Mouse (Mus musculus): ENCODE measurements around the gene Wbp2nl.

Gene Wbp2nl

DNA sequence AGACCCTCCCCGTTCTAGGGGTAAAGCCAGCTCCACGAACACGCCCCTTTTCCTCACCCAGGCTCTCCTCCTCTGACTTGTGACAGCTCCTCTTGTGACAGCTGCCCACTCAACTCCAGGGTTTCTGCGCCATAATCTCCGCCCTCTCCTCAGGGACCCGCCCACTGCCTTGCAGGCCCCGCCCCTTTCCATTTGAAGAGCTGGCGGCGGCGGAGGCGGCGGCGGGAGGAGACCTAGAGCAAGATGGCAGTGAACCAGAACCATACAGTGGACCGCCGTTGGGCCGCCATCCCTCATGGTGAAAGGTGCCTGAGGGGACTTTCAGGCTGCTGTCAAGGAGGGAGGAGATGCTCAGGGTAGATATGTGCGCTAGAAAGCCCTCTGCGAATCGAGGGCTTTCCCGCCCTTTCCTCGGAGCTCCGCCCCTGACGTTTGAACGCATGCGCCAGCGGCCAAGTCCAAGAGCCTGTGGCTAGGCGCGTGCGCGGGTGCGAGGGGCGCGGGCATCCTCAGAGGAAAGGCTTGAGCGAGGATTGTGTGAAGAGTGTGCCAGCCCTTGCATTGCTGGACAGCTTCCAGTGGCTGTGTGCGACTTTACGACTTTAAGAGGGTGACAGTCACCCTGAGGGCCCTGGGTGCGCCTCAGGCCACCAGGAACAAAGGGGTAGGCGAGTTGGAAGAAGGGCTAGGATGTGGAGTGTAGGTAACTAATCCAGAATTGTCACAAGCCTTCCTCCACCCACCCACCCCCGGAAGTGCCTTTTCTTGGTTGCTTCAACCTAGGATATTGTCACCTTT, at the start of gene Wbp2nl:
Wbp2nl (plus strand) TSS at position 191 of the 798 bp plus-strand sequence.
- no peak for DNase-seq

DNA sequence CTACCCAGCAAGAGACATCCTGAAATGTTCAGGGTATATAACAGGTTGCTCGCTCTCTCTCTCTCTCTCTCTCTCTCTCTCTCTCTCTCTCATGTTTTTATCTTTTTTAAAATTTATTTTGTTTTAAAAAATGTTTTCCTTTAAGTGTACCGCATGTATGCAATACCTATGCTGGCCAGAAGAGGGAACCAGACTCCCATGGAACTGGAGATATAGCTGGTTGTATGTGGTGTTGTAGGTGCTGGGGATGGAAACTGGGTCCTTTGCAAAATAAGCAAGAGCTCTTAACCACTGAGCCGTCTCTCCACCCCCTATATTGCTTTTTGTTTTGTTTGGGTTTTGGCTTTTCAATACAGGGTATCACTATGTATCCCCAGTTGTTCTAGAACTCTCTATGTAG, 47.2 kb upstream of the Wbp2nl start:
- DNase-seq = no peak

DNA sequence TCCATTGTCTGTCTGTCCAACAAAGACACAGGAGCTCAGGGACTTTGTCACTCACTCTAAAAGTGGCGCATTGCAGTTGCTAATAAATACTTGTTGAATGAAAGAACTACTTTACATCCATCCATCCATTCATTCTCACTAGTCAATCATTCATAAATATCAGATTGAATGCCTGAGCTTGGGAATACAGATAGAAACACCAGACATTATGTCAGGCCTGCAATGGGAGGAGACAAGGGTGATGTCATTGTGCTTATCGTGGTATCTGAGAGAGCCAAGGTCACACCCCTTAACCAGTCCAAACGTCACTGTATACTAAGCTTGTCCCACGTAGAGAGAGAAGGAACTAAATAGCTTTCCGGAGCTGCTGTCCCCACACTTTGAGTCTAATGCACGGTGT, 46.7 kb upstream of the Wbp2nl start, which contains the start of gene 1500009C09Rik:
1500009C09Rik (plus strand) TSS at position 301 of the 400 bp plus-strand sequence.
- no peak for DNase-seq

DNA sequence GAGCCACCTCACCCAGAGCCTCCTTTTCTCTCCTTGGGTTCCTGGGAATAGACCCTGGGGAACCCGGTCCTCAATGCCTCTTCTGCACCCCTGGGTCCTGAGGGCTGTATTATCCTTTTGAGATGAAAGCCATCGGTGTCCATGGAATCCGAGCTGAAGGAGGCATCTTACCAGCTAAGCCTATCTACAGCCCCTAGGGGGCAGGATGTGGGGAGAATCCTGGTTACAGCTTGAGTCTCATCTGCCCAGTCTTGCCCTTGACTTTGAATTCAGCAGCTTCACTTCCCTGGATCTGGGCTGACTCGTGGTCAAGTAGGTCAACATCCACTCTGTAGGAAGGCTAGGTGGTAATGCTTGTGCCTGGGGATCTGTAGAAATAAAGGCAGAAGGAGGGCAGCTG, 43.5 kb upstream of the Wbp2nl start:
- DNase-seq = no peak

DNA sequence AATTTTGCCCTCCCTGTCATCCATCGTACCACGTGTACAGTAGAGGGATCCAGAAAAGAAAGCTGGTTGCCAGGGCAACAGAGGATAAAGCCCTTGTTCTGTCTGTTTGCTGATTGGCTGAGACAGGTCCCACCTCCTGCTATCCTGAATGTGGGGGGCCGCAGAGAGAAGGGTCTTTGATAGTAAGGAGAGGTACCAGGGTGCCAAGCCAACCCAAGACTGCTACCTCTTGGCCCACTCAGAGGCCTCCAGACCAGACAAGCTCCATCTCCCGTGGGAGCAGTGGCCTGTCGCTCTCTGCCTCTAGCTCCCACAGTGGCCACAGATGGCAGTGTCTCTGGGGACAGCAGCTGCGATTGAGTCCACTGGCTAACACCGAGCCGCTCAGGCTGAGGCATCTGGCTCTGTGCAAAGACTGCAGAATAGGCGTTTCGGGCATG, 42.8 kb upstream of the Wbp2nl start:
- DNase-seq = no peak

DNA sequence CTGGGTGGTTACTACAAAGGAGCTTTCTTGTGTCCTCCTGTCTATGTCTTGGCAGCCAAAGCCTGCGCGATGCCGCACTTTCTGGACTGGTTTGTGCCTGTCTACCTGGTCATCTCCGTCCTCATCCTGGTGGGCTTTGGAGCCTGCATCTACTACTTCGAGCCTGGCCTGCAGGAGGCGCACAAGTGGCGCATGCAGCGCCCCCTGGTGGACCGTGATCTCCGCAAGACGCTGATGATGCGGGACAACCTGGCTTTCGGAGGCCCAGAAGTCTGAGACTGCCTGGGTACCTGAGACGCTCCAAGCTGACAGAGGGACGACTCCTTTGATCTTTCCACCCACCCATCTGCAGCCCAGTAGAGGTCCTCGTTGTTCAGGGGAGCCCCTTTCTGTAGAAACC, 39.2 kb upstream of the Wbp2nl start:
- DNase-seq = no peak

DNA sequence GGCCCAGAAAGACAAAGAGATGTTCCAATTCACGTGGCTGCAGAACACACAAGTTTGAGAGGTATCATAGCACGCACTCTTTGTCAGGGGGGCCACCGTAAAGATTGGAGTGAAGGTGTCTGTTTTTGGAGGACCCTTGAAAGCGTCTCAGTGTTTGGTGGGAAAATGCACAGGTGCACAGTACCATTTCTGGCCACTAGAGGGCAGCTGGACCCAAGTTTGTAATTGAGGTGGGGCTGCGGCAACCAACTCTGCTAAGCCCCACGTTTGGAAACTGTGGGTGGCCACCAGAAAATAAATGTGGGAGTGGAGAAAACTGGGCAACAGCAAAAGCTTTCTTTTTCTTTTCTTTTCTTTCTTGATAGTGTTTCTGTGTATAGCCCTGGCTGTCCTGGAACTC, 32.4 kb upstream of the Wbp2nl start:
- no peak for DNase-seq

DNA sequence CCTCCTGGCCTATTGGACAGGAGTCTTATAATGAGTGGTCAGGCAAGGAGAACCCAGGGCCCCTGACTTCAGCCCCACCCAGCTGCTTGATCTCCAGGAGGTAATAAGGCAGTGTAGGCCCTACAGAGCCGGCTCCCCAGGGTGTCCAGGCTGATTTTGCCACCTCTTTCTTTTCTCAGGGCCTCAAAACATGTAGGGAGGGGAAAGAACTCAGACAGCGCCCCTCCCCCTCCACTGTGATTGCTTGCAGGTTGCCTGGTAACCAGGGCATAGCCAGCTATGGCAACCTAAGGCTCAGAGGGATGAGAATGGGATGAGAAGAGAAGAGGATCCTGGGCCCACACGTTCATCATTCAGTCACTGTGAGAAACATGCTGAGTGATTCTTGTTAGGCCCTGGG, 30.6 kb upstream of the Wbp2nl start:
- DNase-seq = no peak

DNA sequence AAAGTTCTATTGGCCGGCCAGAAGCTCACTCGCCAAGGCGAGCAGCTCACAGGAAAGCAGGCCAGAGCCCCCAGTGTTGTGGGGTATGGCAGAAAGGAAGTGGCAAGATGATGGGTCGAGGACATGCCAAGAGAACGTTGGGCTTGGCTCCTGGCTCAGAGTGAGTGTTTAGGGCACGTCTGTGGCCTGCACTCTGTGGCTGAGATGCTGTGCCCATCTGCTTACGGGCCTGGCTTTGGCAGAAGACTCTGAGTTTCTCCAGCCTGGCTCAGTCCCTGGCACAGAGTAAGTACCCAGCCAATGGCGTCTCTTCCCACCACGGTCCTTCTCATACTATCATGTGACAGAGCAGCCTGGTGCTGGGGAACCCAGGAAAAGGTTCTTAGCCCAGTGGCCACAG, 30.0 kb upstream of the Wbp2nl start:
- no peak for DNase-seq

DNA sequence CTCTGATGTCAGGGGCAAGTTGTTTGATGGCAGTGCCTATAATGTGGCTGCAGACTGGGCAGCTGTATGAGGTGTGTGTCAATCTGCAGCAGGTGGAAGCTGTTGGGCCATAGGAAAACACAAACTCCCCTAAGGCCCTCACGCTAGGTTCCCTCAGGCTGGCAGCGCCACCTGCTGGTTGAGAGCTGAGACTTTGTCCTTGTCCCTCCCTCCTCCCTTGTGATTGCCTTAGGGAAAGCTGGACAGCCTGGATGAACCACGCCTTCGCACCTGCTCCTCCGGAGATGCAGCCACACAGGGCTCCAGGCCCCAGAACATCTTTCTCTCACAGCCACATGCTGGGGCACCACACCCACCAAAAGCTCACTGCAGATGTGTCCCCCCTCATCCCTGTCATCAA, 27.6 kb upstream of the Wbp2nl start:
- no peak for DNase-seq

DNA sequence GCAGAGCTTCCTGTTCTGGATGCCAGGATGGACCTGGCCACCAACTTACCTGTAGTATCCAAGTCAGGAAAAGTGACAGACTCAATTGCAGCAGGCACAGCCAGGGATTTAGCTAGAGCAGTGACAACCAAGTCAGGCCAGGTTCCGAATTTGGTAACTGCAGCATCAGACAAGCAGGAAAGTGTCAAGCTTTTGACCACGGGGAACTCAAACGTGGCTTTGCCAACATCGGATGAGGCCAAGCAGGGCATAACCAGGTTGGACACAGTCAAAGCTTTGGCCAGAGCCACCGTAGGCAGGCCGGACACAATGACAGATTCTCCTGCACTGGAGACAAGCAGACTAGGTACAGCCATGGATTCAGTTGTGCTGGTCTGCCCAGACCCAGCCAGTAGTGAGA, 26.5 kb upstream of the Wbp2nl start:
- DNase-seq = no peak

DNA sequence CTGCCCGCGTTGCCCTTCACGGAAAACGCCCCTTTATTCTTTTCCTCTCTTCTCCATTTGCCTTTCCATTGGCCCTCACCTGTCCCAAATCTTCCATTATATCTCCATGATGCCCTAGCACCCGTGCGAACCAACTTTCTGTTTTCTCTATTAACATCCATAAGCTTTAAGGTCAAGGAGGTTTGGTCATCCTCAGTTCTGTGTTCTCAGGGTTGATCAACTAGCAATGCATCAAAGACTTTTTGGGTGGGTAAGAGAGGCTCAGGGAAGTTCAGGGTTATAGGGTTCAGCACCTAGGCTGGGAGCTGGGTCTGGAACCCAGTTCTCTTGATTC, 24.2 kb upstream of the Wbp2nl start, which contains the start of gene Sept3:
Sept3 (plus strand) TSS at position 301 of the 334 bp plus-strand sequence.
- no peak for DNase-seq

DNA sequence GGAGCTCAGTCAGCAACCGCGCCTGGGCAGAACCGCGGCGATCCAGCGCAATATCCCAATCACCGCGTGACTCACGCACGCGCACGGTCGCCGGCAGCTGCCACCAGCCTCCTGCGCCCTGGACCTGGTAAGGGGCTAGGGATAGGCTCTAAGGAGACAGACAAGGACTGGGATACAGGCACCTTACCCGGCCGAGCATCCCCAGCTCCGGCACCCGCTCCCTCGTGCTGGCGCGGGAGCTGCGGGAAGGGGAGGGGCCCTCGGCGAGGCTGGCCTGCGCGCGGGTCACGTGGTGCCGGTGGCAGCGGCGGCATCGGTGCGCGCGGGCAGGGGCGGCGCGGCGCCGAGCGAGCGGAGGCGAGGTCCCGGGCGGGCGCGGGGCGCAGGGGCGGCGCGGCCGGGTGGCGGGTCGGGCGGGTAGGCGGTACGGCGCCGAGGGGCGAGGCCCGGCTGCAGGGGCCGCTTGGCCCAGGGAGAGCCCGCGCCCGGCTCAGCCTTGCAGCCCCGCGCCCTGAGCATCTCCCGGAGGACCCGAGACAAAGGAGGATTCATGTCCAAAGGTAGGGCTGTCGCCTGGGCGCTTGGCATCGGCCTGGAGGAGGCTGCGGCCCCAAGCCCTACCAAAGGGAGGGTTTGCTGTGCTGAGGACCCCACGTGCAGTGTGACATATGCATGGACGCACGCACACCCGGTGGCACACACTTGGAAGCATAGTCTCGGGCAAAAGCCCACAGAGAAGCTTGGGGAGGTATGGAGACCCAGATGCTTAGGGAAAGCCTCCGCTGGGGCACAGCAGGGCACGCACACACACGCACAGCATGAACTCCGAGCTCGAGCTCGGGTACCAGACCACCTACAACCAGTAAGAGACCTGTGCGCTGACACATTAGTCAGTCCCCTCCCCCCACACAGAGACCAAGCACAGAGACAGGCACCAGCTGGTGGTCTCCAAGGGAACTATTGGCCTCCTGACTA, 23.5 kb upstream of the Wbp2nl start:
- no peak for DNase-seq

DNA sequence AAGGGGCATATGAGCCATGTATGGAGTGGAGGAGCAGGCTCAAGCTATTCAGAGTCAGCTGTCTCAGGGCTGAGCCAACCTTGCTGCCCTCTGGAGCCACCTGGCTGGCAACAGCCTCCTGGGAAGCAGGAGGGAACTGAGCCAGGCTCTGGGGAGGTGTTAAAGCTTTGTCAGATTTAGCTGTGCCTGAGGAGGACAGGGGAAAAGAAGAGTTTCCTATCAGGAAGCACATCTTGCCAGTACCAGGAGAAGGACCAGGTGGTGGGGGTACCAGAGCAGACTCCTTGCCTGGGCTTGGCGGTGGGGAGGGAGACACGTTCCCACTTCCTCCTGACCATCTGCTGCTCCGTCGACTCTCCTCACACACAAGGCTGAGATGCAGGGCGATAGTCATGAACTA, 21.2 kb upstream of the Wbp2nl start:
- no peak for DNase-seq

DNA sequence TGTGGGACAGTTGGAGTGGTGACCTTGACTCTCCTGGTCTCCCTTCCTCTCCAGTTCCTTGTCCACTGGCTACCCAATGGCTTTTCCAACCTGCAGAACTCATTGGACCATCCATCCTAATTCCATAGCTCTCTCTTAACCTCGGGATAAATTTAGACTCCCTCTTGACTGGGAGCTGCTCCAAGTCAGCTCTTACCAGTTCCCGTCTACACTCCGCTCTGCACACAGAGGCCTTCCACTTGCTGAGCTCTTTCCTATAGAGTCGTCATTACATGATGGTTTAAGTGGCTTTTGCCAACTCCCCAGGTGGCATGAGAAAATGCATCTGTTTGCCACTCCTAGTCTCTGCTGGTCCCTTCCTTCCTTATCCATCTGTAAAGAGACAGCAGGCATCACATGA, 18.1 kb upstream of the Wbp2nl start:
- no peak for DNase-seq

DNA sequence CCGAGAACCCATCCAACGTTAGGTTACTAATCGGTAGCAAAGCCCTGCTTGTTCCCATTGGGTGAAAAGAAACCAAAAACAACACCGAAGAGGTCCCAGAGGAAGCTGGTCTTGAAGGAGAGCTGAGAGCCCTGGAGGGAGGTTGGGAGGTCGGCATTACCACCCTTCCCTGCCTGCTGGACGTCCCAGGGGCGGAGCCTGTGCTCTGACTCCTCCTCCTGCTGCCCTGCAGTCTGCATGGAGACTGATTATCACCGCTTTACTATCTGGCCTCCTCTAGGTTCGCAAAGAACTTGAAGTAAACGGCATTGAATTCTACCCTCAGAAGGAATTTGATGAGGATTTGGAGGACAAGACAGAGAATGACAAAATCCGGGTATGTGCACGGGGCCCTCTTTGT, 12.6 kb upstream of the Wbp2nl start:
- DNase-seq = no peak

DNA sequence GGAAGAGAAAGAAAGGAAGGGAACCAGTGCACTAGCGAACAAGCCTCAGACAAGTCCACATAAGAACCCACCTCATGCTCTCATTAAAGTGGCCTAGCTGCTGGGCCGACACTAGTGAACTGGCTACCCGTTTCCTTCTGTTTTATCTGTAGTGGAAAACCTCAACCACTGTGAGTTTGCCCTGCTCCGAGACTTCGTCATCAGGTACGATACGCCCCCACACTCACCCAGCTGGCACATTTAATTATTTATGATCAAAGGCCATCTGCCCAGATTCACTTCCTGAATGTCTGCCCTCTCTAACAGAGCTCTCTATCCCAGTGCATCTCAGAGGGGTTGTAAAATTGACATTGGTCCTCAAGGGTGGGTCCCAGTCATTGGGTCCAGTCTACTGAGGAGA, 8.5 kb upstream of the Wbp2nl start:
- DNase-seq = no peak

DNA sequence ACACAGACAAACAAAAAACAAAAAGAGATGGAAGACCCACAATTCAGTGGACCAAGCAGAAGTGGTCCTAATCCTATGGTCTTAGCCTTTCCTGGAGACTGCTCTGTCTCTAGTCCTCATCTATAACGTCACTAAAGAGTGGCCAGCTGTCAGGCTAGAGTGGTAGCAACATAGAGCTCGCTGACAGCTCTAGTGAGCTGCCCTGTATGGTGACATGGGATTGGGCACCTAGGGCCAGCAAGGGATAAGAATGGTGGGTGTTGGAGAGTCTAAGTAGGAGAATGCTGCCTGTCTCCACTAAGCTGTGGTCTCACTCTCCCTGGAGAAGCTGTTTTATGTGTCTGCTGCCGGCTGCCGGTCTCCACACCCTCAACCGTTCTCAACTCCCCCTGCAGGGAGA, 5.9 kb upstream of the Wbp2nl start:
- DNase-seq = no peak

DNA sequence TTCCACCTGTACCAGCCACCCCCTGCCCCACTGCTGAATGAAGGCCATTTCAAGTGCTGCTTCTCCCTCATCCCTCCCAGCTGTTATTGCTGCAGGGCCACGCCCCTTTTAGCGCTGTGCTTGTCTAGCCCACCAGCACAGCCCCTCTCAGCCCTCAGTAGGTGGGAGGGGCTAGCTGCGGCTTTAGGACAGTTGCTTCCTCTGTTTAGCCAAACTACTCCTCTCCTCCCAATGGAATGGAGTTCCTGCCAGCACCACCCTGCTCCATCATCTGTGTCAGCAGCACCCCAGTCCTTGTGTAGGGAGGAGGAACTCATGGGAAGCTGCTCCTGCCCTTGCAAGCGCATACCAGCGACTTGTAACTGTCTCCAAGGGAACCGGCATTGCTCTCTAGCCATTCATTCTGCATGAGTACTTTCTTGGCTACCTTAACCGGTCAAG, 5.5 kb upstream of the Wbp2nl start:
- DNase-seq = no peak

DNA sequence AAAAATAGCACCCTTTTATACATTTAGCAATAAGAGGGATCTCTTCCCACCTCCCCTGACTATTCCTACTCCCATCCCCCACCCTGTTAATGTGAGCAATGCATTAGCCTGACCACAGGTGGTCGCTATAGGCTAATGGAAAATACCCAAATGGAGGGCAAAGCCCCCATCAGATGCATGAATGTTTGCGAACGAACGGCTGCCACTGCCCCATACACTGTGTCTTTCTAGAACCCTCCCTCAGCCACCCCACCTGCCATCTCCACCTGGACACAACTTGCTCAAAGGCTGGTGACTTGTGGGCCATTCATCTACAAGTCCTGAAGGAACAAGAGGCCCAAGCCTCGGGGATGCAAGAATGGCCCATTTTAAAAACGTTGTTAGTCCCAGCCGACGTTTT, 4.7 kb upstream of the Wbp2nl start:
- no peak for DNase-seq

DNA sequence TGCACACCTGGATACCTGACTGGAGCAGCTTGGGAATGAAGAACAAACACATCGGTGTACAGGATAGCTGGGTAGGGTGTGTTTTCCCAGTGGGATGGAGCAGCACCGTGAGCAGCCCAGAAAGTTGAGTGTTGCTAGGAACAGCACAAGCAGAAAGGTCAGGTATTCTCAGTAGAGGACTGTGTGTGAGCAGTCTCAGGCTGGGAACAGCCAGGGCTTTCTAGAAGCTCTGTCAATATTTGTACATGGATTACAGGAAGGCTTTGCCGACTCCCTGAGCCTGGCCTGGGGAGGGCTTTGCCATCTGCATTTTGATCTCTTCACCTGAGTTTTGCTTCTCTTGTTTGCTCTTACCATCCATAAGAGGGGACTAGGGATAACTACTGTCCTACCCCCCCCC, 8.4 kb downstream of the Wbp2nl start:
- no peak for DNase-seq

DNA sequence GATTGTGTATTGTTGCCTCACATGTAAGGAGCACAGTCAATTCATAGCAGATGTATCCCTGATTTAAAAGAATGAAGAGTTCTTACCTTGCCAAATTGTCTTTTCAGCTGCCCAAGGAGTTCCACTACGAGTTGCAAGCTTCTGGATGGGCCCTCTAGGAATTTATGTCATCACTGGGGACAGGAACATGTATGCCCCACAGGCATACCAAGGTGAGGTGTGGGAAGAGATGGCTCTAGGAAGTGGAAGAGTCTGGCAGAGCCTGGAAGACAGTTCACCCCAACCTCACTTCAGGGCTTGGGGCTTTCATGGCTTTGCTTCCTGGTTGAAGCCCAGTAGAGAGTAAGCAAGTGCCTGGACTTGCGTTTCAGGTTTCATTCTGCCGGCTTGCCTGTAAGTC, 9.7 kb downstream of the Wbp2nl start:
- no peak for DNase-seq

DNA sequence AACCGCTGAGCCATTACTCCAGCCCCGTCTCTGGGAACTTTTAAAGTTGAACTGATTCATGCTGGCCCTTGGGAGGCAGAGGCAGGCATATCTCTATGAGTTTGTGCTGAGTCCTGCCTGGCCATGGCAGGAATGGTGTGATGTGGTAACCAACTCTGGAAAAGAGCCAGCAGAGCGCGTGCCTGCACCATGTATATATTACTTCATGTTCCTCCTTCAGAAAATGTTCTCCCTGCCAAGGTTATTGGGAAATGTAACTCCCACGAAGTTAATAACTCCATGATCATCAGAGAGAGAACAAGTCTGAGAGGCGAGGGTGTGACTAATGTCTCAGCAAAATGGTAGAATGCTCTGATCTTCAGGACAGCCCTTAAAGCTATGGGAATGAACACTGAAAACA, 19.1 kb downstream of the Wbp2nl start:
- DNase-seq = no peak

DNA sequence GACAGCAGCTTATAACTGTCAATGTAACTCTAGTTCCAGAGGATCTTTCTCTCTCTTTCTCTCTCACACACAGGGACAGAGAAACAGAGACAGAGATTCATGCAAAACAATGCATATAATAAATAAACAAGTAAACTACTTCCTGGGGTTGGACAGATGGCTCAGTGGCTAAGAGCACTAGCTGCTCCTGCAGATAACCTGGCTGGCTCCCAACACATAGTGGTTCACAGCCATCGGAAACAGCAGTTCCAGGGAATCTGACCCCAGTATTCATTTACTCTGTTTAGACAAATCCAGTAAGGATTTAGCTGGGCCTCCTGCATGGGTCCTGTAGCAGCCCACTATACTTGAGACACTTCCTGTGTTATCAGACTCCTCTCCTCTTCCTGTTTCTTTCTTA, 20.9 kb downstream of the Wbp2nl start:
- DNase-seq = no peak

All from heart, adult 11 months (tissue).